Mouse (Mus musculus) layer of hippocampus, adult 9-11 months (tissue): ENCODE measurements around the gene Afap1.

Experiments
- DNase-seq: peaks from one replicate; pipeline ENCODE4 v3.0.0; 2022

Gene Afap1

GRCm38 (mm10) chr5:35938249-35939223 is 45.4 kb downstream of the Afap1 start:
- DNase-seq = no peak

GRCm38 (mm10) chr5:35939958-35940357 is 46.8 kb downstream of the Afap1 start:
- no peak for DNase-seq

DNA sequence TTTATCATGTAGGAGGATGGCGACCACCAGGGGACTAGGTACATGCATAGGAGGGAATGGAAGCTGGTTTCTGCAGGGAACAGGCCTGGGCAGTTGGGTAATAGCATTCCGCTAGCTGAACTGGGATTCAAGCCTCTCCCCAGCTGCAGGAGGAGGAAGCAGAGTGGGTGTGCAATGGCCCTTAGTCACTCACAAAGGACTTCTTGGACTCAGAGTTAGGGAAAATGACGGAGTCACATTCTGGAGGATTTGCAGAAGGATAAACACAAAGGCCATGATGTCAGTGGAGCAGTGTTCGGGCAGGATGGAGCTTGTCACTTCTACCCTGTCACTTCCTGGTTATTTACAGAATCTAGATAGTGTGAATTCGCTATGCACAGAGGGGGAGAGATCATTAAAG is 50.4 kb downstream of the Afap1 start:
- no peak for DNase-seq

- no peak for DNase-seq
Observed at GRCm38 (mm10) chr5:35946841-35947240, 53.7 kb downstream of the Afap1 start.

GRCm38 (mm10) chr5:35947427-35947826 is 54.3 kb downstream of the Afap1 start:
- DNase-seq = no peak

DNA sequence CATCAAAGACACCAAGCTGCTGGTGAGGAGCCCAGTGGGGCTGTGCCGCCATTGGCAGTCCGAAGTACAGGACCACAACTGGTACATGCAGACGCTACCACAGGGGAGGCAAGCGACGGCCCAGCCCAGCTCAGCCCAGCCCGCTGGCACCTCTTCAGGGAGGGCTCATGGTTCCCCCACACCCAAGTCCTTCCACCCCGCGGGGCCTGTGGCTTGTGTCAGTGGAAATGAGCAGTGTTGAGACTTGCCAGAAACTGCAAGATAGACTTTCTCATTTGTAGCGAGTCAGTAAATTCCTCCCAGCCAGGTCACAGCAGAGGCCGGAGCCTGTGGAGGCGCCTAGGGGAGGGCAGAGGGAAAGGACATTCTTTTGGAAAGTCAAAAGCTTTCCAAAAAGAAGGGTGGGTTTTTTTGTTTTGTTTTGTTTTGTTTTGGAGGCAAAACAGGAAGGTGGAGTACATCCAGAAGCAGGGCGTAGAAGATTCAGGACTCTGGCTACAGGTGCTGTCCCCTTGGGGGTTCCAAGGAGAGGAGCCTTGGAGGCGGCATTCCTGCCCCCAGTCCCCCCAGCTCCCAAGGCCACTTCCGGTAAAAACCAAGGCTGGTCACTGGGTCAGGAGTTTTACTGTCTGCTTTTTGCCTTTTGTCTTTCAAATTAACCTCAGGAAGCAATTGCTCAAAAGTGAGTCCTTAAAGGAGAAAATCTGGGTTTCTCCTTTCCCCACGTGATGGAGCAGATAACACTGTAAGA is 55.3 kb downstream of the Afap1 start:
- no peak for DNase-seq

GRCm38 (mm10) chr5:35949061-35949460 is 55.9 kb downstream of the Afap1 start:
- no peak for DNase-seq

DNA sequence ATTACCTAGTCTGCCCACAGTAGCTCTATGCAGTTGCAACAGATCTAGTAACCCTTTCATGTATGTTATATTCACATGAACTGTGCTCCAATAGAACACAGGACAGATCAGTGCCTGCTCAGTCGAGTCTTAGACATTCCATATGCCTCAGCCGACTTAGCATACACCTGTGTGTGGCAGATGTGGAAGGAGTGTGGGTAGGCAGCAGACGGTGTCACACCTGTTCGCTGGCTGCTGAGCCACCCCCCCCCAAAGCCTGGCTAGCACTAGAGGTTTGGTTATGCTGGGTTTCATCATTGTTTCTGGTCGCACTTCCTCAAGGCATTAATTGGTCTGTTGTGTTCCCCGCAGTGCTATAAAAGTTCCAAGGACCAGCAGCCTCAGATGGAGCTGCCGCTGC is 57.4 kb downstream of the Afap1 start:
- DNase-seq = no peak

- peak; percentile 67 for DNase-seq
Observed at GRCm38 (mm10) chr5:35954055-35954718, 61.1 kb downstream of the Afap1 start.

DNA sequence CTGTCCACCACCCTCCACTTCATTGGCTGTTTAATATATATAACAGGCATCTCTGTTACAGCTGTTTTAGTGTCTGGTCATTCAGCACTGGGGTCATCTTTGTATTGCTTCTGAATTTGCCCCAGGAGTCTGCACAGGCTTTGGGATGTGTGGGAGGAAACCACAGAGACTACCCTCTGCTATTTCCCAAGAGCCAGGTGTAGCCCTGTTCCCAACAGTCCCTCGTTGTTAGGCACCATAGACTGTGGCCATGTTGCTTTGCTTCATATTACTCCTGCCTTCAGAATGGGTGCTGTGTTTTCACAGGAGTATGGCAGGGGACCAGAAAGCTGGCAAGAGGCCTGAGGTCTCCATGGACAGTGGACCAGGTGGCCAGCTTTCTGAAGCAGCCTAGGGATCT is 63.1 kb downstream of the Afap1 start:
- DNase-seq = no peak

- no peak for DNase-seq
Observed at GRCm38 (mm10) chr5:35958681-35959080, 65.6 kb downstream of the Afap1 start.

GRCm38 (mm10) chr5:35960168-35960567 is 67.0 kb downstream of the Afap1 start:
- DNase-seq = no peak

GRCm38 (mm10) chr5:35961271-35961670 is 68.2 kb downstream of the Afap1 start:
- DNase-seq = no peak

GRCm38 (mm10) chr5:35963635-35964034 is 70.5 kb downstream of the Afap1 start:
- no peak for DNase-seq

DNA sequence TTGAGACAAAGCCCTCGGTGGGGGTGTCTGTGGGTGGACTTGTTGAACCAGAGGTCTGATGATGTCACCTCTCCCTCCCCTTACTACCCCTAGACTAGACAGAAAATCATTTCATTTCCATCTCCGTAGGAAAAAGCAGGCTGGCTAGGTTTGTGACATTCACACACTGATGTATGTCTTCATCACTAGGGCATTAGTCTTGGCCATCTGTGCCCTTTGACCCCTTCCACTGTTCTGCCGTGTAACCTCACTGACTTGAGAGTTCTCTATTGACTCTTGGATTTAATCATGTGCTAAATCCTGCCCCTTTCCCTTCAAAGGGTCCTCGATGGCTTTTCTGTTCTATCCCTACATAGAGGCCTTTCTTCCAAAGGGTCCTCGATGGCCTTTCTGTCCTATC is 71.9 kb downstream of the Afap1 start:
- no peak for DNase-seq

- no peak for DNase-seq
Observed at GRCm38 (mm10) chr5:35969857-35970256, 76.7 kb downstream of the Afap1 start.

- DNase-seq = peak; percentile 85
Observed at GRCm38 (mm10) chr5:35970380-35971105, 77.4 kb downstream of the Afap1 start.

- peak; percentile 48 for DNase-seq
Observed at GRCm38 (mm10) chr5:35971841-35972578, 78.9 kb downstream of the Afap1 start.

- DNase-seq = no peak
Observed at GRCm38 (mm10) chr5:35972739-35973138, 79.6 kb downstream of the Afap1 start.

GRCm38 (mm10) chr5:35973800-35974199 is 80.7 kb downstream of the Afap1 start:
- DNase-seq = no peak

- DNase-seq = no peak
Observed at GRCm38 (mm10) chr5:35974265-35974664, 81.1 kb downstream of the Afap1 start.

DNA sequence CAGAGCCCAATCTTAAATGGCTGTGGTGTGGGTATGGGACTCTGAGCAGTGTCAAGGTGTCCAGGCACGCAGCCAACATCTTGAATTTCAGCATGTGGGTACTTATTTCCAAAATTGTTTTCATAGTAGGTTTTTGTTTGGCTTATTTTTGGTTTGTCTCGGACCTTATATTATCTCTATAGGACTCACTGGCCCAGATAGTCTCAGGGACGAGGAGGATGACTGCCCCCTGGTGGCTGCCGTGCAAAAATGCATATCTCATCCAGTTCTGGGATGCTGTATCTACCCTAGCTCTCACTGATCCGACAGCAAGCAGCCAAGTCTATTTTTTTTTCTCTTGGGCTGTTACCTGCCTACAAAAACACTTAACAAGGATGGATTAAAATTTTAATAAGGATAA is 82.6 kb downstream of the Afap1 start:
- DNase-seq = no peak
